Mouse (Mus musculus): ENCODE data around the gene Pla2g4f. TPM values are rescaled to one million over a fixed set of nuclear protein-coding genes. Genes with fewer than 3 reads are reported as not detected.

Gene Pla2g4f
- polyA plus RNA-seq, 1 experiment from 2014 or later: not detected

GRCm38 (mm10) chr2:120279961-120280360, 34.0 kb downstream of the Pla2g4f start:
- no peaks in the 10 kb centered on the region for H3K9me3 ChIP-seq (replicated peaks)
- no peak overlapping the region for H3K4me3 ChIP-seq (replicated peaks)
- H3K9ac ChIP-seq: no peak overlapping the region
- no peaks in the 10 kb centered on the region for H3K27me3 ChIP-seq
- peak; percentile 21 for DNase-seq
- H3K4me2 ChIP-seq: no peak overlapping the region
- no peaks in the 10 kb centered on the region for H3K4me1 ChIP-seq (replicated peaks)
- H3K36me3 ChIP-seq: no peaks in the 10 kb centered on the region
- WGBS (ENCODE audit: insufficient replicate concordance): 12% methylated on average over 8 of the region's 8 CpGs
- no peak for ATAC-seq (ENCODE audit: low read depth)
- H3K27ac ChIP-seq: no peak overlapping the region

GRCm38 (mm10) chr2:120276951-120277350, 37.0 kb downstream of the Pla2g4f start:
- Histone ChIP-seq H3K4me3 (replicated peaks) (no peak overlapping the region), H3K27me3 (no peaks in the 10 kb centered on the region), H3K4me1 (replicated peaks) (no peaks in the 10 kb centered on the region), H3K9ac (no peak overlapping the region), H3K9me3 (replicated peaks) (no peaks in the 10 kb centered on the region), H3K4me2 (no peak overlapping the region), H3K27ac (no peak overlapping the region), H3K36me3 (no peaks in the 10 kb centered on the region)
- WGBS (ENCODE audit: insufficient replicate concordance): 61% methylated on average over 4 of the region's 4 CpGs
- DNase-seq (no peak), ATAC-seq (ENCODE audit: low read depth) (no peak)

- no peak for DNase-seq
- Histone ChIP-seq H3K4me1 (replicated peaks) (no peaks in the 10 kb centered on the region), H3K27ac (no peak overlapping the region), H3K27me3 (peaks cover 10% of the 10 kb centered on the region), H3K4me3 (replicated peaks) (no peak overlapping the region), H3K9ac (no peak overlapping the region), H3K36me3 (no peaks in the 10 kb centered on the region), H3K9me3 (replicated peaks) (no peaks in the 10 kb centered on the region), H3K4me2 (no peak overlapping the region)
- no peak for ATAC-seq (ENCODE audit: low read depth)
- 1% methylated on average over 9 of the region's 9 CpGs for WGBS (ENCODE audit: insufficient replicate concordance)
These were observed 45.3 kb downstream of the Pla2g4f start for GRCm38 (mm10) chr2:120268635-120269034.

- WGBS (ENCODE audit: insufficient replicate concordance): 50% methylated on average over 6 of the region's 6 CpGs
These were observed 48.4 kb downstream of the Pla2g4f start for GRCm38 (mm10) chr2:120265523-120265922.

GRCm38 (mm10) chr2:120264858-120265257, 49.1 kb downstream of the Pla2g4f start:
- 53% methylated on average over 10 of the region's 10 CpGs for WGBS (ENCODE audit: insufficient replicate concordance)
- Histone ChIP-seq H3K9ac (no peak overlapping the region), H3K4me3 (replicated peaks) (no peak overlapping the region), H3K36me3 (no peaks in the 10 kb centered on the region), H3K4me1 (replicated peaks) (no peaks in the 10 kb centered on the region), H3K27me3 (peaks cover 10% of the 10 kb centered on the region), H3K4me2 (no peak overlapping the region), H3K9me3 (replicated peaks) (no peaks in the 10 kb centered on the region), H3K27ac (no peak overlapping the region)
- no peak for DNase-seq
- ATAC-seq (ENCODE audit: low read depth): no peak

More at GRCm38 (mm10) chr2:120265523-120265922, 48.4 kb downstream of the Pla2g4f start:
- ATAC-seq (ENCODE audit: low read depth) (no peak), DNase-seq (no peak)
- Histone ChIP-seq H3K27me3 (peaks cover 10% of the 10 kb centered on the region), H3K9ac (no peak overlapping the region), H3K4me1 (replicated peaks) (no peaks in the 10 kb centered on the region), H3K4me3 (replicated peaks) (no peak overlapping the region), H3K27ac (no peak overlapping the region), H3K9me3 (replicated peaks) (no peaks in the 10 kb centered on the region), H3K36me3 (no peaks in the 10 kb centered on the region), H3K4me2 (no peak overlapping the region)

GRCm38 (mm10) chr2:120262876-120263275, 51.1 kb downstream of the Pla2g4f start:
- Histone ChIP-seq H3K27me3 (no peaks in the 10 kb centered on the region), H3K4me2 (no peak overlapping the region), H3K9ac (no peak overlapping the region), H3K27ac (no peak overlapping the region), H3K9me3 (replicated peaks) (no peaks in the 10 kb centered on the region), H3K36me3 (no peaks in the 10 kb centered on the region), H3K4me3 (replicated peaks) (no peak overlapping the region), H3K4me1 (replicated peaks) (no peaks in the 10 kb centered on the region)
- DNase-seq (no peak), ATAC-seq (ENCODE audit: low read depth) (no peak)
- 14% methylated on average over 1 of the region's 1 CpGs for WGBS (ENCODE audit: insufficient replicate concordance)

- H3K27ac ChIP-seq: no peak overlapping the region
- H3K4me3 ChIP-seq (replicated peaks): no peak overlapping the region
- DNase-seq (no peak), ATAC-seq (ENCODE audit: low read depth) (no peak)
- no peaks in the 10 kb centered on the region for H3K4me1 ChIP-seq (replicated peaks)
- H3K9me3 ChIP-seq (replicated peaks): no peaks in the 10 kb centered on the region
- no peak overlapping the region for H3K9ac ChIP-seq
- no peaks in the 10 kb centered on the region for H3K27me3 ChIP-seq
- no peak overlapping the region for H3K4me2 ChIP-seq
- no peaks in the 10 kb centered on the region for H3K36me3 ChIP-seq
- WGBS (ENCODE audit: insufficient replicate concordance): 50% methylated on average over 3 of the region's 3 CpGs
These were observed 52.6 kb downstream of the Pla2g4f start for GRCm38 (mm10) chr2:120261346-120261745.

- H3K27me3 ChIP-seq: no peaks in the 10 kb centered on the region
- no peaks in the 10 kb centered on the region for H3K36me3 ChIP-seq
- H3K9ac ChIP-seq: no peak overlapping the region
- DNase-seq (no peak), ATAC-seq (ENCODE audit: low read depth) (no peak)
- no peak overlapping the region for H3K4me2 ChIP-seq
- H3K9me3 ChIP-seq (replicated peaks): no peaks in the 10 kb centered on the region
- H3K27ac ChIP-seq: no peak overlapping the region
- no peak overlapping the region for H3K4me3 ChIP-seq (replicated peaks)
- no peaks in the 10 kb centered on the region for H3K4me1 ChIP-seq (replicated peaks)
These were observed 57.7 kb downstream of the Pla2g4f start for GRCm38 (mm10) chr2:120256259-120256658.

- DNase-seq: no peak
- WGBS (ENCODE audit: insufficient replicate concordance): 67% methylated on average over 6 of the region's 6 CpGs
- H3K27ac ChIP-seq: no peak overlapping the region
- no peaks in the 10 kb centered on the region for H3K4me1 ChIP-seq (replicated peaks)
- H3K4me3 ChIP-seq (replicated peaks): no peak overlapping the region
- H3K27me3 ChIP-seq: no peaks in the 10 kb centered on the region
- no peak for ATAC-seq (ENCODE audit: low read depth)
- H3K36me3 ChIP-seq: no peaks in the 10 kb centered on the region
- H3K9me3 ChIP-seq (replicated peaks): no peaks in the 10 kb centered on the region
- no peak overlapping the region for H3K4me2 ChIP-seq
- H3K9ac ChIP-seq: no peak overlapping the region
These were observed 61.3 kb downstream of the Pla2g4f start for GRCm38 (mm10) chr2:120252644-120253043.

Other genes starting within 250 kb of the Pla2g4f start
- gene Ehd4, start 159.6 kb downstream of the Pla2g4f start, polyA plus RNA-seq (2015; fragmentation: Nextera tagmentation; extraction: Ambion mirVana): 27.2 and 30.8 TPM in 2 replicates
- 0.02 TPM in 1 of 2 replicates, not detected in the other for gene Pla2g4e, start 68.8 kb downstream of the Pla2g4f start, polyA plus RNA-seq (2015; fragmentation: Nextera tagmentation; extraction: Ambion mirVana)
- gene Pla2g4d, start 25.0 kb downstream of the Pla2g4f start, polyA plus RNA-seq (2015; fragmentation: Nextera tagmentation; extraction: Ambion mirVana): not detected in 2 replicates
- 7.1 and 8.2 TPM in 2 replicates for gene Vps39, start 39.0 kb upstream of the Pla2g4f start, polyA plus RNA-seq (2015; fragmentation: Nextera tagmentation; extraction: Ambion mirVana)
- 4.9 and 5.5 TPM in 2 replicates for gene Ganc, start 89.7 kb upstream of the Pla2g4f start, polyA plus RNA-seq (2015; fragmentation: Nextera tagmentation; extraction: Ambion mirVana)
- 4.0 and 6.2 TPM in 2 replicates for gene Tmem87a, start 89.9 kb upstream of the Pla2g4f start, polyA plus RNA-seq (2015; fragmentation: Nextera tagmentation; extraction: Ambion mirVana)
- 5.7 and 6.1 TPM in 2 replicates for gene Capn3, start 141.9 kb upstream of the Pla2g4f start, polyA plus RNA-seq (2015; fragmentation: Nextera tagmentation; extraction: Ambion mirVana)
- 25.6 and 29.1 TPM in 2 replicates for gene Zfp106, start 249.7 kb upstream of the Pla2g4f start, polyA plus RNA-seq (2015; fragmentation: Nextera tagmentation; extraction: Ambion mirVana)